Mouse (Mus musculus) left cerebral cortex, postnatal 36 days (tissue): ENCODE data around the gene Plcb1. TPM values are rescaled to one million over a fixed set of nuclear protein-coding genes. Genes with fewer than 3 reads are reported as not detected.

ENCODE experiments used
- DNase-seq, 2 experiments: peaks; one replicate each; pipeline ENCODE4 v3.0.0; 2021 to 2022; ENCODE audit warnings: low spot score in 2 of 2, mixed read lengths in 1 of 2
- intact Hi-C: fragments of 180-260 bp; cut with DNase I; formaldehyde crosslinking; loops from one replicate; pipeline ENCODE4 v1.15.1; 2025
- total RNA-seq, 2 experiments: library from RNA; stranded (reverse); gene quantifications; 2 replicates each; pipeline ENCODE4 v1.2.3; 2021

The Plcb1 gene
- total RNA-seq, 2 experiments from 2014 or later: 186 to 196 TPM

- no peak for DNase-seq
- intact Hi-C loops: no loop called here
Observed at GRCm38 (mm10) chr2:135019588-135019987, 233.7 kb downstream of the Plcb1 start.

DNA sequence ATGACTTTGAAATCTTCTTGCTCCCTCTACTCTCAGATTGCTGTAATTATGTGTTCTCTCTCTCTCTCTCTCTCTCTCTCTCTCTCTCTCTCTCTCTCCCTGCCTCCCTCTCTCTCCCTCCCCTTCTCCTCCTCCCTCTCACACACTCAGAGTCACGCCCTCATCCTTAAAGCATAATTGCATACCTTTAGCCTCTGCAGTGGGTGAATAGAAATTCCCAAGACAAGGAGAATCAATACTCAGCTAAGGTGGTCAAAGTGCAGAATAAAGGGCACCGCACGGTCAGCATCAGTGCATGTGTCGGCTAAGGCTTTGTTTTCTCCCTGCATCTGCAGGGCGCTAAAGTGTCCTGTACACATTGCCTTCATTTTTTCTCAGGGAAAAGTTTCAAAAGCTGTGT is 243.4 kb downstream of the Plcb1 start:
- DNase-seq: no peak
- intact Hi-C loops: no loop called here

DNA sequence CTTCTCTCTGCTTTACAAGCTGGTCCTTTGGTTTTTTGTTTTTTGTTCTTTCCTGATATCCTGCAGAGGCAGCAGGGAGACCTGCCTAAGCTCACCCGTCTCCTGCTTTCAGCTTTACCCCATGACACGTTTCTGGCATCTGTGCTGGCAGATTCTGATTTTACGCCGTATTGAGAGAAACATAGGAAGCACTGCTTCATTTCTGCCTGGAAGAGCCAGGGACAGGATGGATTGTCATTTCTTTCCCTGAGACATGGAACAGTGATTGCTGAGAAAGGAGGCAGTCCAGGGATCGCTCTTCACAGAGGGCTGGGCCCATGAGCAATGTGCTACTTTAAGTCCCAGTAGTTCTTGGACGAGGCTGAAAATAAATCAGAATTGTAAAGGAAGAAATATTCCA is 243.8 kb downstream of the Plcb1 start:
- intact Hi-C loops: no loop called here
- peak; percentile 18 to 29 for DNase-seq

GRCm38 (mm10) chr2:135035640-135036260 is 249.9 kb downstream of the Plcb1 start:
- no peak for DNase-seq
- intact Hi-C loops: no loop called here

DNA sequence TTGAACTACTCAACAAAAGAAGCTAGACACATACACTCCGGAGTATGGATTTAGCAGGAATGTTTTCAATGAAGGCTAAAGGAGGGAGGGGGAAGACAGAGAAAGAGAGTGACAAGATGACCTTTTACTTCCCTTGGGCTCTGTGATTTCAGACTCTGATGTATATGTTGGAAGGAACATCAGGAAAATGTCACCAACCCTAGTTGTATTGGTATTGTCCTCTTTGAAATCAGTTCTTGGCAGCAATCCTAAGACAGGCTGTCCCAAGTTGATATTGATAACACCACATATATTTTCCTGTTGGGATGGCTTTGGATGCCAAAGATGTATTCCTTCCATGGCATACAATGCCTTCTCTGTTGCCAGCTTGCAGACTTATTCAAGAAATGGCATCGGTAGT is 262.9 kb downstream of the Plcb1 start:
- intact Hi-C loops: no loop called here
- no peak for DNase-seq

- intact Hi-C loops: no loop called here
Observed at GRCm38 (mm10) chr2:135049283-135049682, 263.4 kb downstream of the Plcb1 start.

DNA sequence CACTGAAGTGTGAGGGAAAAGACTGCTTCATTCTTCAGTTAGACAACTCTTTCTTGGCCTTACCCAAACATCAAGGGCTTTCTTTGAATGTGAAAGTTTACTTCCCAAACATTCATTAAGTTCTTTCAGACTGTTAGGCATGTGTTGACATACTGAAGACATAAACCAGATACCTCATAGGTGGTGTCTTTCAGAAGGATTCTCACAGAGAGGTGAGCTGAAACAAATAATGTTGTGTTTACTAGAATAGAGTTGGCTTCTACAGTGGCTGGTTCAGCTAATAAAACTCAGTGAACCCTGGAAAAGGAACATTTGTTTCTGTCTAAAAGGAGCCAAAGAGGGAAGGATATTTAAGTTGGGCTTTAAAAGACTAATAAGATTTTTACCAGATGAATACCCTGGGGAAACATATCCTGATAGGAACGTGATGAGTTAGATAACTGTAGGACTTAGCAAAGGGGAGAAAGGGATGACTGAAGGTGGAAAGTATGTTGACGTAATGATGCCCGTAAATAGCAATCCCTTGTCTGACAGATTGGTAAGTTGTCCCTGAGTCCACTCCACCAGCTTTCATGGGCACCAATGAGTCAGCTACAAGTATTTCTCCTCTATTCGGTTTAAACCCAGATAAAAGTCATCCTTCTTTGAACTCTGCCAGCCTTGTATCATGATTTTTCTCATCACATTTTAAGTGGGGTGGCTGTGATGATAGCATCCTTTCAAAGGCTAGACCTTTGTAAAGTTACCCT is 265.8 kb downstream of the Plcb1 start:
- no peak for DNase-seq
- intact Hi-C loops: no loop called here

More at GRCm38 (mm10) chr2:135049283-135049682, 263.4 kb downstream of the Plcb1 start:
- peak; percentile 38 to 54 for DNase-seq

DNA sequence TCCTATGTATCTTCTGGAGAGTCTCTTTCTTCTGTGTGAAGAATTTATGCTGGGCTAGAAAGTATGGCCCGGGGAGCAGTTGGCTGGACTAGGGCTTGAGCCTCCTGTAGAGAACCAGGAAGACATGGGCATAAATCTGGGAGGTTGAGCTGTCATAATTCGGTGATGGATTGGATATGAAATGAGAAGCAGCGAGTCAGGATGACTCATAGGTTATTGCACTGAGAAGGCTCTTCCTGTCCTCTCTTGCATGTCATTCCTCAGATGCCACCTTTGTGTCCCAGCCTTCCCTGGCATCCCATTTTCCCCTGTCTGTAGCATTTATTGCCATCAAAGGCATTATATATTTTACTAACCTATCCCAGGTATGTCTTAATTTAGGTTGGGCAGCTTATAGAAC is 267.5 kb downstream of the Plcb1 start:
- intact Hi-C loops: no loop called here
- DNase-seq: no peak

GRCm38 (mm10) chr2:135067419-135067818 is 281.6 kb downstream of the Plcb1 start:
- intact Hi-C loops: no loop called here
- DNase-seq: no peak

GRCm38 (mm10) chr2:135071349-135071748 is 285.5 kb downstream of the Plcb1 start:
- DNase-seq: no peak
- intact Hi-C loops: no loop called here

- intact Hi-C loops: no loop called here
- DNase-seq: no peak
Observed at GRCm38 (mm10) chr2:135072503-135072902, 286.6 kb downstream of the Plcb1 start.

DNA sequence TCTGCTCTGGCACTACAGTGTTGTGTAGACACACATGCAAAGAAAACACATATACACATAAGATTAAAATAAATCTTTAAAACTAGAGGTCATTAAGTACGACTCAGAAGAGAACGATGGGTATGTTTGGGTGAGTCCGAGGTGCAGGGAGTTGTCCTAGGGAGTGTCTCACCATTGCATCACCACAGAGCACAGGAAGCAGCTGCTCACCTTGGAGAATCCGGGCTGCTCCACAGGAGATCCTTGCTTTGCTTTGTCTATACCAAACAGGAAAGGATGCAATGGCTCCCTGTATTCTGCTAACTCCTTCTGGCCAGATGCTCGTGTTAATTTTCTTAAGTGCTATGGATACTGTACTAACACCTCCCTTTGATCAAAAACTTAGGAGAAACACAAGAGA is 287.1 kb downstream of the Plcb1 start:
- intact Hi-C loops: no loop called here
- no peak for DNase-seq

DNA sequence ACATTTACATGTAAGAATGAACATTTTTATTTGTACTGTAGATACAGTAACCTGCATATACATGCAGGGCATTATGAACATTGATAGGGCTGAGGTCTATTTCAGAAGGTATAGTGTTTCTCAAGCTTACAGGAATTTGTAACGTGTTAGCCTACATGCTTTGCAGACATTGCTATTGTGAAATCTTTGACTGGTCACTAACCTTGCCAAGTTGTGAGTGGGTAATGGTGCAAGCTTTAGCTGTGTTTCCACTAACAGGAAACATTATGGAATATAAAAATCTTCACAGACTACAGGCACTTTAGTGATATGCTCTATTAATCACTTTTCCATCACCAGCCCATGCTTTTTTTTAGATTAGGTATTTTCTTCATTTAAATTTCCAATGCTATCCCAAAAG is 289.5 kb downstream of the Plcb1 start:
- intact Hi-C loops: no loop called here
- no peak for DNase-seq

GRCm38 (mm10) chr2:135092588-135093162 is 306.8 kb downstream of the Plcb1 start:
- DNase-seq: no peak
- intact Hi-C loops: no loop called here

DNA sequence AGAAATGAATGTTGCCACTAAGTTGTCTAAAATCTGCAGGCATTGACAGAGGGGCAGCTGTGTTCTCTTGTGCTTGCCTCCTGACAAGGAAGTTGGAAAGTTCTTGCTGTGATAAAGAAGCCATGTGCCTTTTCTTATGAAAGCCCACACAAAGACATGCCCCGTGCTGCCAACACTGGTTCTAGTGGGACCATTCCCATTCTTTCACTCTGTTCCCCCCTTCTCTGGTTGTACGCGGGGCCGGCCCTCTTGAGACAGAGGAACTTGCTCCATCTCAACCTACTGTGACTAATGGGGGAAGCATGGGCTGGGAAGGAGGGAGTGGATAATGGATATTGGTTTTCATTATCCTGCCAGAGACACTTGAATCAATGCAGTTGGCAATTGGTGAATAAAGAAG is 315.4 kb downstream of the Plcb1 start:
- no peak for DNase-seq
- intact Hi-C loops: no loop called here

GRCm38 (mm10) chr2:135101943-135102342 is 316.1 kb downstream of the Plcb1 start:
- DNase-seq: no peak

GRCm38 (mm10) chr2:135106649-135107048 is 320.8 kb downstream of the Plcb1 start:
- intact Hi-C loops: no loop called here
- no peak for DNase-seq

More at GRCm38 (mm10) chr2:135101943-135102342, 316.1 kb downstream of the Plcb1 start:
- intact Hi-C loops: no loop called here

DNA sequence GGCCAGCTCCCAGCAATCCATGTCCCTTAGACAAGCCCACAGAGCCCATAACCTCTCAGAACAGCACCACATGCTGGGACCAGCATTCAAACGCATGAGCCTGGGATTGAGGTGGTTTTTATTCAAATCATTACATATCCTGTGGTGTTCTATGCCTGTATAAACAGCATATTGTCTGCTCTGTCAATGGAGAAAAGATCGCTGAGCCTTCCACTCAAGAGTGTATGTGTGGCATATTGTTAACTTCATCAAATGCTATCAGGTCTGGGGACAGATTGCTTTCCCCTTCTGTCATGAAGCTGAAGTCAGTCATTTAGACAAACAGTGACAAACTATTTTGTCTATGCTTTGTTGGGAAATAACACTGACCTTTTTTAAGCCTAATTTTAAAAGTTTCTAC is 322.7 kb downstream of the Plcb1 start:
- DNase-seq: no peak
- intact Hi-C loops: no loop called here

GRCm38 (mm10) chr2:135114501-135115128 is 328.7 kb downstream of the Plcb1 start:
- intact Hi-C loops: no loop called here
- DNase-seq: no peak

- intact Hi-C loops: no loop called here
- no peak for DNase-seq
Observed at GRCm38 (mm10) chr2:135123057-135123456, 337.2 kb downstream of the Plcb1 start.
